Mouse (Mus musculus) MEL-GATA-1-ER (cell line): ENCODE results near the gene Col18a1.
A peak's percentile ranks its signal among the peaks of the same experiment; 100 is the strongest.

ENCODE experiments used
- DNase-seq: peaks from one replicate; pipeline ENCODE4 v3.0.0-alpha.2; 2012; ENCODE audit warnings: low read depth; ENCODE audit errors: extremely low read depth

Gene Col18a1

DNA sequence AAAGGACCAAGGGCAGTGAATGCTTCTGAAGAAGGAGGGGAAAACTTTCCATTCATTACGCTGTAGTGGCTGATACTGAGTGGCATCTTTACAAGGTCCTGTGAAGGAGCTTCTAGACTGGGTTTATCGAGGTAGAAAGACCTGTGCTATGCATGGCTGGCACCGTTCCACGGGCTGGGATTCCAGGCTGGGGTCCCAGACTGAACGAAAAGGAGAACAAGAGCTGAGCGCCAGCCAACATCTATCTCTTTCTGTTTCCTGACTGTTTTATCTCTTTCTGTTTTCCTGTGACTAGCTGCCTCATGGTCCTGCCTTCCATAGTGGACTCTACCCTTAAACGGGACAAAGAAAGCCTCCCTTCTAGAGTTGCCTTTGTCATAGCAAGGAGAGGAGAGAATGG, 21.1 kb upstream of the Col18a1 start:
- DNase-seq: peak; percentile 70

DNA sequence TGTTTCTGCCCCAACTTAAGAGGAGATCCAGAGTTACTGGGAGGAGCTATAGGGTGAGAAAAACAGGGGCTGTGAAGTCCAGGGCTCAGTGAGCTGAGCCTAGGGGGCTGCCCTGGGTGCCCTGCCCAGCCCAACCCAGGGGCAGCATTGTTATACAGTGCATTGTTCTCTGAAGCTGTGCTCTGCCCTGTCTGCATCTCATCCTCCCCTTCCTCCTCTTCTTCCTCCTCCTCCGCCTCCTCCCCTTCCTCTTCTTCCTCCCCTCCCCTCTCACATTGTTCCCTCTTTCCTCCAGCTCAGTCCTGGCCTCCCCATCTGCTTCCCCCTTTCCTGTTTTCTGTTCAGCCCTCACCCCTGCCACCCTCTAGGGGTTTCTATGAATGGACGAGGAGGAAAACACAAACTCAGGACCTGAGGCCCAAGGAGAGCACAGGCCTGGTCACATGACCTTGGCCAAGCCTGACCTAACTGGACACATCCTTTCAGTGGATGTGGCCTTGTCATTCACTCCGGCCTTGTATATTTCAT, 16.5 kb upstream of the Col18a1 start:
- no peak for DNase-seq

DNA sequence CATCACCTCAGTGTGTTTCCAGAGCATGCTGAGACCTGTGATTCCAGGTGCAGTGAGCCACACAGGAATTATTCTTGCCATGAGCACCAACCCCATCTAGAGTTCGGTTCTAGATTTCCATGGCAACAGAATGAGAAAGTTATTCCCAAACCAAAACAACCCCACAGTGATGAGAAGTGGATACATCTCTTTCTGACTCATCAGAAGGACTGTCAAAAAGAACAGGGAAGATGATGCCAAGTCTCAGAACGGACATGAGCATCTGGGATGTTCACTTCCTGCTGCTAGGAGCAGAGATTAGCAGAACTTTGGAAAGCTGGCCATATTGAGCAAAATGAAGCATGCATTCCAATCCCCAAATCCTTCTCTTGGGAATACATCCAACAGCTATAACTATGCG, 13.8 kb upstream of the Col18a1 start:
- no peak for DNase-seq

DNA sequence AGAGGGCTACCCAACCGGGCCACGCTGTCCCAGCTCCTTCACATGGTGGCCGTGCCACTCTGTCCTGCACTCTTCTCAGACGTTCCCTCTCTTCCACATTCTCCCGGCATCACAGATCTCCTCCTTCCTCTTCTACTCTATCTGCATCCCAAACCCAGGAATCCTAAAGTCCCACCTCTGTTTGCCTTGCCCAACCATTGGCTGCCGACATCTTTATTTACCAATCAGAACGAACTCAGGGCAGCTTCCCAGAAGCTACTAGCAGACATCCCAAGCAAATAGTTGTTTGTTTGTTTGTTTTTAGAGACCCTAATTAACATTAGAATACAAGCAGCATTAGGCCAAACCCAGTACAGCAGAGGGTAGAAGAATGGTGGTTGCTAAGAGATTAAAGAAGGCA, 12.3 kb upstream of the Col18a1 start:
- DNase-seq: no peak

DNA sequence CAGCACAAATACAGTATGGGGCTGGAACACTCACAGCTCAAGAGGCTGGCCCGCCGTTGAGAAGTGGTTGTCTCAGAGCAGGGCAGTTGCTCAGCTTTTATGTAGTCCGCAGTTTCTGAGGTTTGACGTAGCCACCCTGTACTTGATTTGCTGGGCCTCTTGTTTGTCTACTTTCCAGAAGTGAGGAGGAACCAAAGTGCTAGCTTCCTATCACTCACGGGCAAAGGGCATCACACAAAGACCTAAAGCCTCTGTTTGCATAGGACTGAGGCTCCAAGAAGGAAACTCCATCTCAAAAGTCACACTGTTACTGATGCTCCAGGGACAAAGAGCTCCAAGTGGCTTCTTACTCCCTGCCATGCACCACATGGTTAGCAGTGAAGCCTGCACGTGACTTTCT, 4.1 kb upstream of the Col18a1 start:
- DNase-seq: no peak

DNA sequence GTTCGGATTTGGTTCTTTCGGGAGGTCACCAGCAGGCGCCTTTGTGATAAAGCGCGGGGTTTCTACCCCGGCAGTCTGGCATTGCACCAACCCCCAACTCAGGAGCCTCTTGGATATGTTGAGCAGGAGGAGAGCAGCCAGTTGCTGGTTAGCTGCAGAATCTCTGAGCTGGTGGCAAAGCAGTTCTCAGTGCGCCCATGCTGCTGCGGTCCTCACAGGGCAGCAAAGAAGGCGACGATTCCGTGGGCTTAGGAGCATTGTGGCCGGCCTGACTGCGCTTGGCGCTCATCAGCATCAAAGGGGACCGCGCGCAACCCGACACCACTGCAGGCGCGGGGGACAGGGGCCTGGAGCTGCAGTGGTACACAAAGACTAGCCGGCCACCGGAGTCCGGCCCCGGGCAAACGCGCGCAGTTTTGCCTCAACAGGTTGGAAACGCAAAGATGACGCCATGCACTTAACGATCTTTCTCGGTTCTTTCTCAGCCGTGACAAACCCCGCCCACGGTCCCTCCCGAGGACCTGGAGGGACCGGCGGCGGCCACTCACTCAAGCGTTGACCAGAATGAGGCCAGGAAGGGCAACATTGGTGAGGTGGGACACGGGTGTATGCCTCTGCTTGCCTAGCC, 916 bp downstream of the Col18a1 start:
- no peak for DNase-seq

DNA sequence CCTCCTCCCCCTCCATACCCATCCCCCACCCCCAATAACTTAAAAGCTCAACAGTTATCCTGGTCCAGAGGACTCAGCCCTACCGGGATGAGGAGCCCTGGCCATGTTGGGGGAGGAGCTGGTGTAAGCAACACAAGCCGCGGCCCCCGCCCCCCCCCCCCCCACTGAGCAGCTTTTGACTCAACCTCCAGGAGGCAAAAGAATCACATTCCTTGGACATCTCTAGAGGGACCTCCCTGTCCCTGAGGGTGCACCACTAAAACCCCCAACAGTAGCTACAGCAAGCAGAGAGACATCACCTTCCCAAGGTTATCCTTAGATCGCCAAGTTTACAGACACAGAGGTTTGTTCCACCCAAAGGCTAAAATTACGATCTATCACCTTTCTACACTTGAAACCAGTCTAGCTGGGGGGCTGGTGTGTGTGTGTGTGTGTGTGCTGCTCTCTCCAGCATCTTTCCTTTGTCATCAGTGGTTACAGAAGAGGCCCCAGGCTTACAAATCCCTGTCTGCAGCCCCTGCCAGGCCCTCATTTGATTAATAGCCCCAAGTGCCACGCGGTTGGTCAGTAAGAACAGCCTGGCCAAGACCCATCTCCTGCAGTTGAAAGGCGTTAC, 1.8 kb downstream of the Col18a1 start:
- no peak for DNase-seq

DNA sequence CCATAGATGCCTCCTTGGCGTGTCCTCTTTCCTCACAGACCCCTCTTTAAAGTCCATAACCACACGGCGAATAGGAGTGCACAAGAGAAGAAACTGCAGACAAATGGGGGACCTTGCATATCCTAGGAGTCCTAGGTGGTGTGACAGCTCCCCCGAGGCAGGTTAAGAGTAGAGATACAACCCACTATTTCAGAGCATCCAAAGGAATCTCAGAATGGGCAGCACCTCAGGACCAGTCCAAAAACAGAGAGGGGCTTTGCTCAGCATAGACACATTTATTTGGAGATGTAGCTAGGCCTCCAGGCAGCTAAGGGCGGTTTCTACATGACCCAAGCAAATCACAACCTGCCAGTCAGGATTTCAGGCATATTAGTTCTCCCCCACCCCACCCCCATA, 2.3 kb downstream of the Col18a1 start:
- no peak for DNase-seq

DNA sequence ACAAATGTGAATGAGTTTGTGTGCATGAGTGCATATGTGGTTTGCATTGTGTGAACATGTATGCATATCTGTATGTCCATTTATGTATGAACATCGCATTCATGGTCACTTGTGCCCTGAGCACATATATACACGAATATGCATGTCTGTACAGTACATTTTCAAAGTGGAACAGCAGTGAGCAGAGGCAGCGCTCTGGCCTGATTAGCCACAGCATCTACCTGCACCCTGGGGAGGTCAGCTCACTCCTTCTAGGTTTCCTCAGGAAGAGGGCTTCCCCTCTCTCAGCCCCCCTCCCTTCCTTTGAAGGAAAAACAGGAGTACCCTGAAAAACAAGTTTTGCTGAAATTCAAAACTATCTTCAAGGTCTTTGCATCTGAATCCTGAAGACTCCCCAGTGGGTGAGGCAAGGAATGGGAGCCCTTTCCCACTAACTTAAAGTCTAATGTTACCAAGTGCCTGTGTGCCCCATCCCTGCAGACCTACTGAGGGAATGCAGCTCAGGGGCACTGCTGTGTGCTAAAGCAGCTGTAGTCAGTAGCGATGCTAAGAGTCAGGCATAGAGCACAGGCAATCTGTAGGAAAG, 2.9 kb downstream of the Col18a1 start:
- DNase-seq: no peak

DNA sequence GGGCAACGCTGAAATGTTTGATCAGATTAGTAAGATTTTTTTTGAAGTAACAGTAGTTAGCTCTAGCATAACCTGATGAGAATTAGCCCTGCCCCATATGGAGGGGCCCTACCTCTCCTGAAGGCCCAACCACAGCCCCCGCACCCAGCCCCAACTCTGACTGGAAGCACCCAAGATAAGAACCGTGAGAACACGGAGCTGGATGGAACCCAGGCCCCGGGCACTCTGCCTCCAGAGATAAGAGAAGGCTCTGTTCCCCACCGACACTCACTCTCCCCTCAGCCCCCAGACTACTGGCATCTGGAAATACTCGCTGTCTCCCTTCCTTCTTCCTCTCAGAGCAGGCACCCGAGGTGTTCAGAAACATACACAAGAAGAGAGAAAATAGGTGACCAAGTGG, 6.8 kb downstream of the Col18a1 start:
- peak; percentile 75 for DNase-seq

DNA sequence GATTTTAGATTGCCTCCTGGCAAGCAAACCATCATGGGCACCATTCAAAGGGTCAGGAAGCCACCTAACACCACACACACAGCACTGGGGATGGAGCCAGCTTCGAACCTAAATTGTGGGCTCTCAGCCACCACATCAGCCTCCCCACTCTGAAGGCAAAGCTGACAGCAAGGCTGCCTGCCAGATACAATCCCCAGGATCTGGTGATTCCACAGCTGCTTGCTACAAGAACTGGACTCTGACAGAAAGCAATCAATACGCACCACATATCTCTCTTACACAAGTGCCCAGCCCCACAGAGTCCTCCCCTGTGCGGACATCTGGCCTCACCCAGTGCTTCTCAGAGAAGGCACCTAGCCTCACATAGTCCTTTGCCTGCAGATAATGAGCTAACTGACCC, 7.4 kb downstream of the Col18a1 start:
- peak; percentile 36 for DNase-seq

DNA sequence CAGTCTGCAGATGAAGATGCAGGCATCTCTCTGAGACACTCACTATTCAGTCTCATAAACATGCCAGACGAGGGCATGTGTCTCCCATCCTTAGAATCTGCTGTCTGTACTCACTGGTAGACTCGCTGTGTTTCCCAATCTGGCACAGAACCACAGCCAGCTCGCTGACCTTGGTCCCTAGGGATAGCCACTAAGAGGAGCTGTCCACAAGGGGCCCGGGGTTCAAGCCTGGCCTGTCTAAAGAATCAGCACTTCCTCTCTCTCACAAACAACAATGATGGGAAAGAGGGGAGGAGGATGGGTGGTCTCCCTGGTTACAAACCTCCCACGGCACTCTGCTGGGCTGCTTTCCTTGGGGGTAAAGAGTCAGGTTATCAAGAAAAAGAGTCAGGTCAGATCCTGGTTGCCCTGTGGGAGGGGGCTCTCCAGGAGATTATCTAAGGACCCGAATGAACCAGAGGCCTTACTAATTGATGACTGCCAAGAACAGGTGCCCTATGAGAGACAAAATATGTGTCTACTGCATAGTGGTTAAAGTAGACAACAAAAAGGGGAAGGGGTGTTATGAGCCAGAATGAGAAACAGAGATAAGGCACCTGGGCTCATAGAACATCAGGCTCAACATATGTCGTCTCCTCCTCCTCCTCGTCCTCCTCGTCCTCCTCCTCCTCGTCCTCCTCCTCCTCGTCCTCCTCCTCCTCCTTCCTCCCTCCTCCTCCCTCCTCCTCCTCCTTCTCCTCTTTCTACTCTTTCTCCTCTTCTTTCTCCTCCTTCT, 8.9 kb downstream of the Col18a1 start:
- DNase-seq: peak; percentile 39

DNA sequence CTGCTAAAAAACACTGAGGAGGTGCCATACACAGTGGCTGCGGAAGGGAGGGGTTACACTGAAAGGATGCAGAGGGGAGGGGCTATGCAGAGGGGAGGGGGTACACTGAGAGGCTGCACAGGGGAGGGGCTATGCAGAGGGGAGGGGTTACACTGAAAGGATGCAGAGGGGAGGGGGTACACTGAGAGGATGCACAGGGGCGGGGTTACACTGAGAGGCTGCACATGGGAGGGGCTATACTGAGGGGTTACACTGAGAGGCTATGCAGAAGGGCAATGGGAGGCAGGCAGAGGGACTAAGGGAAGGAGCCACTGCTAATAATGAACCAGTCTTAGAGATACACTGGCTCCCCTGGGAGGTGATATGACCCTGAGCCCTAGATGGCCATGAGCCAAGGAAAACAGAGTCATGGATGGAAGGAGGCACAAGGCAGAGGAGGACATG, 14.1 kb downstream of the Col18a1 start:
- no peak for DNase-seq

DNA sequence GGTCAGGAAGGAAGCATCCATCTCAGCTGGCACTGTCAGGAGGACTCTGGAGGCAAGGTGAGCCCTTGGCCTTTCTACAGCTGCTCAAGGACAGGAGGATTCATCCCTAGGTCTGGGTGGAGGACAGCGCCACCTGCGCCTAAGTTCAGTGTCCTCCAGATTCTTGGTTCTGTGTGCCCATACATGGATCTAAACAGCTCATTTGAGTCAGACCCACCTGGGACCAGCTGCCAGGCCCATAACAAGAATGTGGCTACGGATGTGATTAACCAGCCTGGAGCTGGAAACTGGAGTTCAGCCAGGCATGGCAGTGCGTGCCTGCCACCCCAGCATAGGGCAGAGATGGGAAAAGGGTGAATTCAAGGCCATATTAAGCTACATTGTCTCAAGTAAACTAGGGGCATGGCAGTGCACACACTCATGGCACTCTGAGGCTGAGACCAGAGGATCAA, 14.8 kb downstream of the Col18a1 start:
- no peak for DNase-seq

DNA sequence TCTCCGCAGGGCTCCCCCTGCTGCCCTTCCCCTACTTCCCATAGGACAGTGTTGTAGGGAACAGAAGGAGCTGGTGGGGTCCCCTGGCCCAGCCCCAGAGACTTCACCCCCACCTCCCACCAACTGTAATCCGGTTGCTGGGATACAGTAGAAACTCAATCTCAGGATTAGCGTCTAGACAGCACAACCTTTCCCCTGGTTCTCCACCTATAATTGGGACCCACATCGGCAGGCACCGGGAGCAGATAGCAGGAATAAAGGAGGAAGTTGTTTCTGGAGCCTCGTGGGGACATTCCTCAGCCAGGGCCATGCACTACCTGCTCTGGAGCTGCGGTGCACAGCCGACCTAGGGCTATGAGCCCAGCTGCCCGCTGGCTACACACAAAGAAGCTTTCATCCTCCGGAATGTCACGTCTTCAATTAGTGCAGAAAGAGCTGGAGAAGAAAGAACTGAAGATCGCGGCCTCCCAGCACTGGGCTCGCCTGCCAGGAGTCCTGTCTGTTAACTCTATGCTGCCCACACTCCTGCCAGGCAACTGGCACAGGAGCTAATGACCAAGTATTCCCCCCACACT, 15.3 kb downstream of the Col18a1 start:
- DNase-seq: no peak

DNA sequence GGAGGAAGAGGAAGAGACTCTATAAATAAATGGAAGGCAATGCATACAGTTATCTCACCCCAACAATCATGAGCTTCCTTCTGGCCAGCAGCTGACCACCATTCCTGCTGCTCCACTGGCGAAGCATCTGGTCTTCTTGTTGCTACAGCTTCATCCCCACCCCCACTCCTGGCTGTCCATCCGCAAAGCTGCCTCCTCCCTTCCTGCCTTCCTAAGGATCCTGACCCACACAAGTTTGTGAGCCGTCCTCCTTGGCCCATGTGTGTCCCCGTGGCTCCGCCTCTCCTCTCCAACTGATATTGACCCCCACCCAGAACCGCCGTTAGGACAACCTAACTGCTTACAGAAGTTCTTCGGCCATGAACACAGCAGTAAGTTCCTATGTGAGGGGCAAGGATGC, 16.3 kb downstream of the Col18a1 start:
- DNase-seq: no peak

DNA sequence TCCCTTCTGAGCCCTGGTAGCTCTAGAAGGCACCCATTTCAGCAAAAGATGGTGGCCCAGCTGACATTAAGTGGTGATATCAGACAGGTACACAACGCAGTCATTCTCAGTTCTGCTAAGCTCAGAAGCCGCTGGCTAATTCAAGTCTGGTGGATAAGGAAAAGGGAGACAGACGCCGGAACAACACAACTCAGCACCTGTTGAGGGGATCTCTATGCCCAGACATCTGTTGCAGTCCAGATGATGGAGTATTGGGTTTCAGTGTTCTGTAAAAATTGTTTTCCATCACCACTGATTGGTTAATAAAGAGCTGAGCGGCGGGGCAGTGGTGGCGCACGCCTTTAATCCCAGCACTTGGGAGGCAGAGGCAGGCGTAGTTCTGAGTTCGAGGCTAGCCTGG, 18.8 kb downstream of the Col18a1 start:
- no peak for DNase-seq

DNA sequence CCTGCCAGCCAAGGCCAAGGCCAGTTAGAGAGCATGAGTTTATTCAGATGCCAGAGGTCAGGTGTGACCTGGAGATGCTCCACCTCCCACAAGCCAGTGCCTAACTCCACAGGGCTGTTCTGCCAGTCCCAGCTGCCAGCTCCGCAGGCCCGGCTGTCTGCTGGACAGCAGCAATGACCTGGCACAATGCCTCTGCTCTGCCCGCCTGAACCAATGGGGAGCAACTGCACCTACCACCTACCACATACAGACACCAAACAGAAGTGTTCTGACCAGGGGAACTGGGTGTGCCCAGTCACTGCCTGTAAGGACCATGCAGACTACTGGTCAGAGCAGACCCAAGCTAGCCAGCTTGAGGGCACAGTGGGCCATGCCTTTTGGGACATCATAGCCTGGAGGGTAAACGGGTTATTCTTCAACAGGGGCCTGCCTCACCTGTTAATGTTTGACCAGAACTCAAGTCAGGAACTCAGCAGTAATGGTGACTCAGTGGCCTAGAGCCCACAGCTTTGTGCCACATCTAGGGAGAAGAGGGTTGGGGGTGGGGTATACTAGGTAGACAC, 19.4 kb downstream of the Col18a1 start:
- no peak for DNase-seq

DNA sequence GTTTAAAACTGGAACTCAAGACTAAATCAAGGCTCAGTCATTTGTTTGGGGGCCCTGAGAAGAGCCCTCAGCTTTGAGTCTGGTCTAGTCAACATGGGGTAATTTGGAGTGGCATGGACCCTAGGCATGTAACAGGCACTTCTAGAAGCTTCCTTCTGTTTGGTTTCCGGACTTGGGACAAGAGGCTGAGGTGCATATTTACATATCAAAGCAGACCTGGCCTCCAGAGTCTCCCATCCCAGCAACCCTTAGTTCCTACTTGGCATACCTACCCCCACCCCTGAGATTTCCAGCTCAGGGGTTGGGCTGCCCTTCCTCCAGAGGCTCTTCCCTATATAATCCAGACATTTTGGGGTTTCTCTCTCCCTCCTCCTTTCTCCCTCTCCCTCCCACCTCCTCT, 20.4 kb downstream of the Col18a1 start:
- no peak for DNase-seq

DNA sequence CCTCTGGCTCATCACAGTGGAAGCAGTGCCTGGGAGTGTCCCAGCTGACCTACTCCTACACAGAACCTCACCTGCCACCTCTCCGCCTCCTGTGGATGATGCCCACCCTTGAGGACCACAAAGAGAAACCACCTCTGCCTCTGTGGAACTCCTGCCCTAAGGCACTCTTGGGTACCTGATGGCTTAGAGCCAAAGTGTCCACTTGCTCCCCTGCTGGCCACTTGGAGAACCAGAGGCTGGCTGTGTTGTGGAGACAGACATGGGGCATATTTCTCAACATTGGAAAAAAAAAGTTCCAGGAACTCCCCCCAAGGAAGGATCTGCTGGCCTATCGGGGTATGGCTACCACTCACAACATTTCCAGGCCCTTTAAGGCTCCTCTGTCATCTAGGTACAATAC, 22.0 kb downstream of the Col18a1 start:
- no peak for DNase-seq

DNA sequence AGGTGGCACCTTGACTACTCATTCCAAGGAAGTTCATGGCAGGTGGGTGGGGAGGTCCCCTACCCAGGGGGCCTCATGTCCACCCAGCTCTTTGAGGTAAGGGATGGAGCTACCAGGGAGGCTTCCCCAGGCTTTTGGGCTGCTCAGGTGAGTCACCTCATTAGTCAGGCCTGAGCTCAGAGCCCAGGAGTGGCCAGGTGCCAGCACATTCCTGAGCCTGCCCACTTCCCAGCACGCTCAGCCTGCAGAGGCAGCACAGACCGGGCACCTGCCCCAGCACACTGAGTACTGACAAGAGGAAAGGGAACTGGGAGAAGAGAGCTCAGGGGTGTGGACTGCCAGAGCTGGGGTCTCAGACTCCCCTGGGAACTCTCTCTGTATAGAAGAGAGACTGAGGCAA, 24.0 kb downstream of the Col18a1 start:
- DNase-seq: no peak
